Mouse (Mus musculus): ENCODE results near the gene Myzap. TPM values are rescaled to one million over a fixed set of nuclear protein-coding genes. Genes with fewer than 3 reads are reported as not detected.

Myzap gene
- total RNA-seq, 1 experiment from 2014 or later, result 0.27 TPM

DNA sequence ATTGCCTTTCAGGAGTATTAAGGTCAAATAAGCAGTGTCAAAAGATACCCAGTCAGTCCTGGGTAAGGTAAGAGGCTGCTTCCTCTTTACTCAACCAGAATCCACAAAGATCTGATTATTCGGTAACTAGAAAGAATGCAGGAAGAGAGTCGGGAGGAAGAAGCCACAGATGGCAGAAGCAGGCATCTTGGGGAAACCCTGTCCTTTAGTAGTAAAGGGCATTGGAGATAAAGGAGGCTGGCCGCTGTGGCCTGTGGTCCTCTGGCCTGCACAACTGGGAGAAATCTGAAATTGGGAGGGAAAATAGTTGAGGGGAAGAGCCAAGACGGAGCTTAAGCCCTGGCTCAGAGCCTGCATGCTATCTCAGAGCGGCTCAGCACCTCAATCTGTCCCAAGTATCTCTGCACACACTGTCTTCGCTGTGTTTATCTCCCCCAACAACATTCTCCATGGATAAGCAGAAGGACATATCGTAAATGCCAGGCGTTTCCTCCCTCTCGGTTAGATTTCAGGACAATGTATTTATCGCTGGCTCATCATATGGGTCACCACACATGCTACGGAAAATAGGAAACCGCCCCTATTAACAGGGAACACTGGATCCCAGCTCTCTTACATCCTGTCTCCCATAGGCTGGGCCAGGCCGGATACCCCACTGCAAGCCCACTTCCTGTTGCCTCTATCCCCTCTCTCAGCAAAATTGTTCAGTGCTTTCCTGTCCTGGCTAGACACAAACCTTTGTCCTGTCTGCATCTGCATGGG, 14.3 kb upstream of the Myzap start:
- peak; percentile 79 for ATAC-seq (replicated peaks; ENCODE audit: low read depth, poor library complexity, severe bottlenecking)

DNA sequence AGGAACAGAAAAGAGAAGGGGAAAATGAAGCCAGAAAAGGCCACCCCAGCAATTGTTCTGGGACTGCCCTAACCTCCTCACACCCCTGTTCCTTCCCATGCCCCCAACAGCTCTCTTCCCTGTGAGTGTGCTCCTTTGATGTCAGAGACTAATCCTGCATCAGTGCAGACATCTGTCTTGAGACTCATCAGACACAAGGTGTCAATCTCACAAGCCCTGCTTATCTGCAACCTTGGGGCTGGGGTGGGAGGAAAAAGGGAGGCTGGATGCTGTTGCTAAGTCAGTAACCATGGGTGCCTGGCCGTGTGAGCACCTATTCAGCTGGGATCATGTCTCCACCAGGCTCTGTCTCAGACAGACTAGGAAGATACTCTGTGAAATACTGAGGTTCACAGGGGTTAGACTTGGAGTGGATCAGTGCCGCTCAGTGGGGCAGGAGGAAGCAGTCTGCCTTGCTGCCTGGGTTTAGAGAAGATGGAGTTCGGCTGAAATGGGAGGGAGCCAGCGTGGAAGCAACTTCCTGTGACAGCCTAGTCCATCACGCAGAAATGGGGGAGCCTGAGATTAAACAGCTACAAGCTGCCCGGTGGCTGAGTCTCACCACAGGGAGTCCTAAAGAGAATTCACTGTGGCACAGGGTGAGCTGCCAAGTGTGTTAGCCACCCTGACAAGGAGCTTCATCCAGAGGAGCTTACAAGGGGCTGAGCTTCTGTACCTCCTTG, 12.9 kb upstream of the Myzap start:
- ATAC-seq (replicated peaks; ENCODE audit: low read depth, poor library complexity, severe bottlenecking), result no peak

DNA sequence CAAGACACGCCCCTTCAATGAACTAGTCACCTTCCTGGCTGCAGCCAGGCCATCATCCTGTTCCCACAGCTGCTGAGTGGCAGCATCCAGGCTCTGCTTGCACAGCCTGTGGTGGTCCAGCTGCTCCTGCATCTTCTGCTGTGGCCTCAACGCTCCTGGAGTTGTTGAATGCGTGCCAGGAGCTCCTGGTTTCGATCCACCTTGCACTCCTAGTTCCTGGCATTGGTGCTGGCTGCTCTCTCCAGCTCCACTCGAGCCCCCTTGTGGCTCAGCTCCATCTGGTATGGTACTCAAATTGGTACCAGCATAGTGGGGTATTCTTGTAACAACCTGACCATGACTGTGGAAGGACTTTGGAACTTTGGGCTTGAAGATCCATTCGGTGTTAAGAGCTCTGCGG, 7.7 kb upstream of the Myzap start:
- no peak for ATAC-seq (replicated peaks; ENCODE audit: low read depth, poor library complexity, severe bottlenecking)

DNA sequence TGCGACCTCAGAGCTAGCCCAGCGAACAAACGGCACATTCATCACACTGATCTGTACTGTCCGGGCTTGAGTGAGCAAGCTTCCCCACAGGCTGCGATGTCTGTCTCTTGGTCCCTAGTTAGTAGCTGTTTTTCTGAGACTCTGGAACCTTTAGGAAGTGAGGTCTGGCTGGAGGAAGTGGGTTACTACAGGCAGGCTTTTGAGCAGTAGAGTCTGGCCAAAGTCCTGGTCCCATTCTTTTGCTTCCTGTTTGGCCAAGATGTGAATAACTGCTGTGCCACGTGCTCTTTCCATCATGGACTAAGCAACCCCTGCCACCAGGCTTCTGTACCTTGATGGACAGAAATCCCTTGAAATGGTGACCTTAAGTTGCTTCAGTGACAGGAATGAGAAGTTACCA, 4.7 kb upstream of the Myzap start:
- ATAC-seq (replicated peaks; ENCODE audit: low read depth, poor library complexity, severe bottlenecking), result no peak

DNA sequence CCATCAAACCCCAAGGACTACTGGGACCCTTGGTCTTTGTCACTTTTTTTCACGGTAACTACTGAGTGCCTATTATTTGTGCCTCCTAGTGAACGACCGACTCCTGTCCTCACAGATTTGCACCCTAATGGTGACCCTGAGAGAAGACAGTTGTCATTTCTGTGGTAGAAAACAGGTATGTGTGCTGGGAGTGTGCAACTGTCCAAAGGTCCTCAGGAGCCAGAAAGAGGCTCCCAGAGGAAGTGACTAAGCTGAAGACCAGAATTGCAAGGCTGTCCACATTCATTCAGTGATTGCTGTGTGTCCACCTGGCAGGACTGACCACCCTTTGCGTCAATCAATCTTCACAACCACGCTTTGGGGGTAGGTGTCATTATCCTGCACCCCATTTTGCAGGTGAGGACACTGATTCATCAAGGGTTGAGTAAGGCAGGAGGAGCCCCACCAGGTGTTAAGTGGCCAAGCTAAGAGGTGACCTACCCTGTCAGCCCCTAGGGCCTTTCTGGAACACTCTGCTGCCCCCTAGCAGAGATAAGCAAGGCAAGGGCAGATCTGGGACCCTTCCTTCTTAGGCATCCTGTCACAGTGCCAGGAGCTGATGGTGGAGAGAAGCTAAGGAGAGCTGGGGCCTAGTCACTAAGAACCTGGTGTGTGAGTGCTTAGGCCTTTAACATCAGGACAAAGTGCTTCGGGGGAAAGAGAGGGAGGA, 571 bp upstream of the Myzap start:
- ATAC-seq (replicated peaks; ENCODE audit: low read depth, poor library complexity, severe bottlenecking), result 0 out of 2 replicates have a peak, but pooled peaks have one; percentile 4

DNA sequence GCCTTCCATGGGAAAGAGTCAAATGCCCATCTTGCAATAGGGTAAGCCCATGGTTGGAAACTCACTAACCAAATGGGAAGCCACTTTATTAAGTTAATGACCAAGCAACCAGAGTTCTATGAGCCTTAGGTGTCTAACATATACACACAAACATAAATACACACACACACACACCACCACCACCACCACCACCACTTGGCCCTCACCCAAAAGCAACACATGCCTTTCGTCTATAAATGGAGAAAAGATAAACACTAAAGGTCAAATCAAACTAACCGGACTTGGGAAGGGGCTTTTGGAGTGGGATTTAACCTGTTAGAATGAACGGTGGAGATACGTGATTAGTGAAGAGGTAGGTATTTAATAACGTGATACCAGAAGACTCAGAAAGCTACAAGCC, 1.1 kb downstream of the Myzap start:
- ATAC-seq (replicated peaks; ENCODE audit: low read depth, poor library complexity, severe bottlenecking), result no peak

DNA sequence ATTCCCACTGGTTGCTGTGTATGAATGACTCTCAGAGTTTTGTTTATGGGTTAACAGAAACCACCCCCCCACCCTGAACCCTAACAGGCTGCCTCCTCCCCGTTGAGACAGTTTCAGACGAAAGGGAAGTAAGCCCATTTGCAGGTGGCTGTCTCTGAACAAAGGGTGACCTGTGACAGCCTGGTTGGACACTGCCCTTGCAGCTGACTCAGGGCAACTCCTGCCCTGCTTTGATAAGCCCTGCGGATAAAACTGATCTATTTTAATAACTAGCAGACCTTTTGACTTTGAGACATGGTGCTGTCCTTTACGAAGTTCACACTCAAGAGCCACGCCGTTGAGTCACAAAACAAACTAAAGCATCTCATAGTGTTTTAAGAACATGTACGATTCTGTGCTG, 2.4 kb downstream of the Myzap start:
- no peak for ATAC-seq (replicated peaks; ENCODE audit: low read depth, poor library complexity, severe bottlenecking)

DNA sequence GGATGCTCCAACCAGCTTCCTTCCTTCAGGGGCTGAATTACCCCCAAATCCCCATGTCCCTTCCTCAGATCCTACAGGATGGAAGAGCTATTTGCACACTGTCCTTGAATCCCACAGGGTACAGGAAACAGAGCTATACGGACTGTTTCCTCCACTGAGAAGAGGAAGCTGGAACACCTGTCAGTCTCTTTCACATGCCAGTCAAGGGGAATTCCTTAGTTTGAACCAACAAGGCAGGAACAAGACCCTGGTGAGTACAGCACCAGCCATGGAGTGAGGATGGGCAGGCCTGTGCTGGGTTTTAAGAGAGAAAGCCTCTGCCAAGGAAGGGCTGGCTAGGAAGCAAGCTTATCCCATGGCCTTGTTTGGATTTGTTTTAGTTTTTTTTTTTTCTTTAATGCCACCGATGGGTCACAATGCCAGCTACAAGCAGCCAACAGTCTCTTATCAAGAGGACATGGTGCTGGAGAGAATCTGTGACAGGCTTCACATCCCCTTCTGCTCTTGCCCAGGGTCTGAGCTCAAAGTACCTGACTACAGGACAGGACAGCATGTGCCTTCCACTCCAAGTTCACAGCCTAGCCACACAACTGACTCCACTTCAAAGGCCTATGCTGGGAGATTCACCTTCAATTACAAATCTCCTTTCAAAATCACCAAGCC, 3.1 kb downstream of the Myzap start:
- no peak for ATAC-seq (replicated peaks; ENCODE audit: low read depth, poor library complexity, severe bottlenecking)

DNA sequence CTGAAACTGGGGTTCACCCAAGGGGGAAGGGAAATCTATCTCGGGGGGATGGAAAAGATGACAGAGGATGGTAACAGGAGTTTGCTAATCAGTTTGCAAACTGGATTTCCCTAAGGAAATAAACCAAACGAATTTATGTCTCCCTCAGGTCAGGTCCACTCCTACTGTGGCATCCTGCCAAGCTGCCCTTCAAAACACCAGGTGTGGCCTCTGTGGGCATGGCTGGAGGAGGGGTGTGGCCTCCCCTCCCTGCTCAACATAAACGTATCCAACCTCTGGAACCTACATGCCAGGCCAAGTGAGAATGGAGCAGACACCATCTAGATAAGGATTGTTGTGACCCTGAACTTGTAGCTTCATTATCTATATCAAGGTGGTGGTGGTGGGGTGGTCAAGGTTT, 5.8 kb downstream of the Myzap start:
- no peak for ATAC-seq (replicated peaks; ENCODE audit: low read depth, poor library complexity, severe bottlenecking)

DNA sequence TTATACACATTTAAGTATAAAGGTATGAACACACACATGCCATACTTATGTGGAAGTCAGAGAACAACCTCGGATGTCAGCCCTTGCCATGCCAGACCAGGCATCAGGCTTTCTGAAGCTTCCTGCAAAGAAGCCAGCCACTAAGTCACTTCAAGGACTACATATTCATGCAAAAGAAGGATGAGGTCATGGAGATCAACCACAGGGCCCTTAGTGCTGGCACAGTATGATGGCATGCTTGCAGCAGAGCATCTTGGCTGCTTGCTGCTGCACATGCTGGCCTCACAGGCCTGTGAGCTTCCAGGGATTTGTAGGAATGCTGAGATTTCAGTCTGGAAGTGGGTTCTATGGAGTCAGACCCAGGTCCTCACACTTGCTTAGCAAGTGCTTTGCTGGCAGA, 9.4 kb downstream of the Myzap start:
- ATAC-seq (replicated peaks; ENCODE audit: low read depth, poor library complexity, severe bottlenecking), result no peak

DNA sequence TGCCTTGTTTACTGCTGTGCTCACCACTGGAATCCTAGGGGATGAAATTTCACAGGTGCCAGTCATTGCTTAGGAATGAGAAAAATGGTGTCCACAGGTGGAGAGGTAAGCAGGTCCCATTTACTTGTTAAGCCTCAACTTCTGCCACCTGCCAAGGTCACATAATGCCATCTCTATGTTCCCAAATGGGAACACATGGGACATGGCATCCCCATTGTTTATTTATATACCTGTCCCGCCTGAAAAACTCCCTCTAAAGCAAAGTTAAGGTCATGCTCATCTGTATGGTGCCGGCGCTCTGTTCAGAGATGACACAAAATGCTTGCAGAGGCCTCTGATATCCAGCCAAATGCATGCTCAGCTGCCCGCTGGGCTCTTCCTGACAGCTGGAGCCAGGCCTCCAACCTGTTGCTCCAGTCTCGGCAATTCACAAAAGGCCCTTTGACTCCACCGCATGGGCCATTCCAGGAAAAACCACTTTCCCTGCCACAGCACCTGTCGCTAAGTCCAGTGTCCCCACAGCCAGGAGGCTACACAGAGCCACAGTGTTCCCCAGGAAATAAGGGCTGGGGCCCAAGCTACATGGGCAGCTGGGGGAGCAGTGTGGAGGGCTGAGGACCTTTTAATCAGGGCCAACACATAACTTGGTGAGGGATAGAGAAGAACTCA, 13.1 kb downstream of the Myzap start:
- ATAC-seq (replicated peaks; ENCODE audit: low read depth, poor library complexity, severe bottlenecking), result no peak

DNA sequence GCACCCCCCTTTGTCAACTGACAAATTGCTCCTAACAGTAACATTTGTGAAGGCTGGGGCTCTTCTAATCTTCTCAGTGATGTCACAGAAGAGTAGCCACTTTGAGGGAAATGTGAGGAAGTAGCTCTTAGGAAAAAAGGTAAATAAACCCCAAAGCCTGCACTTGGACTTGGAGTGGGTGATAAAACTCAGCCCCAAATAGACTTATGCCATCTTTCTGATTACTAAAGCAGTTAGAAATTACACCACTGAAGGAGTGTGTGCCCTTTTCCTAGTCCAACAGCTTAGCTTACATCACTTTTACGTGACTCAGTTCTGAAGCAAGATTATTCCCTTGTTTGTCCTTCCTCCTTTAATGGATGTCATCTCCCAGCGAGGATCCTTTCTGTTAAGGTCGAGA, 17.7 kb downstream of the Myzap start:
- no peak for ATAC-seq (replicated peaks; ENCODE audit: low read depth, poor library complexity, severe bottlenecking)

DNA sequence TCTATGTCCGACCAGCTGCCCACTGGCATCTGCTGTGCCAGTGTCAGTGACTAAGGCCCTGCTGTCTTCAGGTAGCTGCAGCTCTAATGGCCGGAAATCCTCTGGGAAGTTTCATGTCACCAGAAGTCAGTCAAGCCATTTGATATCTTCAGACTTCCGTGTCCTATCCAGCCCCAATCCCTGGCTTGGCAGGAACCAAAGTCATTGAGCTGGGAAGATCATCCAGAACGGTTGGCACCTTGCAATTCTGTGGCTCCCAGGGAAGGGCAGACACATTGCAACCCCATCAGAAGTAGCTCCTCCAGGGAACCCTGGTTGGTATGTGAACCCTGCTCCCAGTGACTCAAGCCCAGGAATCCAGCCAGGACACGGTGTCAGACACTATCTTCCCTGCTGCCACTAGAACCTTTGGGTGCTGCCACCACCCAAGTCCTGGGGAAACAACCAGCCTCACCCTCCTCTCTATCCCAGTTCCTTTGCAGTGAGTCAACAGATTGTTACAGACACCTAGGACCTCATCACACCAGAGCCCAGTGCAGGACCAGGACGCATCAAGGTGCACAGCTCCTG, 18.3 kb downstream of the Myzap start:
- no peak for ATAC-seq (replicated peaks; ENCODE audit: low read depth, poor library complexity, severe bottlenecking)

DNA sequence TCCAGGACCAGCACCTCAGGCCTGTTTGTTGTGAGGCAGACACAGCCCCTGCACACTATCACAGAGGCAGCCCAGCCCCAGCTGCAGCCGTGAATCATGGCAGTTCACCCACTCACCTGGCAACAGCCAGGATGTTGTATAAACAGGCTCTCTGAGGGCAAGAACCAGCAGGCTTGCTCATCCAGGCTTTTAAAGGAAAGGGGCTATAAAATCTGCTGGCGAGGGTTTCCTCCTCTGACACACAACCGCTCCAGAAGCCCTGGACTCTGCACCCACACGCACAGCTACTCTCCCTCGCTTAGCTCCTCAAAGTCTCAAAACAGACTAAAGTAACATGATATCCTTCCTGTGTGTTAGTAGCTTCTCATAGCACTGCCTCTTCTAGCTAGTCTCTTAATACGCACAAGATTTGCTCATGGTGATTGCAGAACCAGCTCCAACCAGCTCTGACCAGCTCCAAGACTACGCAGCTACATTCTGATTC, 21.0 kb downstream of the Myzap start:
- ATAC-seq (replicated peaks; ENCODE audit: low read depth, poor library complexity, severe bottlenecking), result no peak

DNA sequence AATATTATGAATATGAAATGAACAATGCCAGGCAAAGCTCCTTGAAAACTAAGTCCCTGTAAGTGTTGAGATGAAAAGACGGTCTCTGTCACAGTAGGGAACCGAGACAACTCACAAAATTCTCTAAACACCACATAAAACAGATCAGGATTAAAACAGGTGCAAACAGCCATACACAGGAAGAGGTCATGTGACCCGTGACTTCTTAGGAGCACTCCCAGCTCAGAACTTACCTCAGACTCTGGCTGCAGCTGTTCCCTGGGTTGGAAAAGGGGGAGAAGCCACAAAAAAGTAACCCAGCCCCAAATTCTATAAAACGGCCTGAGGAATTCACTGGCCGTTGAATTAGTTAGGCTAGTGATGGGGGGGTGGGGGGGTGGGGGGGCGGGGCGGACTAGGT, 22.0 kb downstream of the Myzap start:
- ATAC-seq (replicated peaks; ENCODE audit: low read depth, poor library complexity, severe bottlenecking), result no peak

DNA sequence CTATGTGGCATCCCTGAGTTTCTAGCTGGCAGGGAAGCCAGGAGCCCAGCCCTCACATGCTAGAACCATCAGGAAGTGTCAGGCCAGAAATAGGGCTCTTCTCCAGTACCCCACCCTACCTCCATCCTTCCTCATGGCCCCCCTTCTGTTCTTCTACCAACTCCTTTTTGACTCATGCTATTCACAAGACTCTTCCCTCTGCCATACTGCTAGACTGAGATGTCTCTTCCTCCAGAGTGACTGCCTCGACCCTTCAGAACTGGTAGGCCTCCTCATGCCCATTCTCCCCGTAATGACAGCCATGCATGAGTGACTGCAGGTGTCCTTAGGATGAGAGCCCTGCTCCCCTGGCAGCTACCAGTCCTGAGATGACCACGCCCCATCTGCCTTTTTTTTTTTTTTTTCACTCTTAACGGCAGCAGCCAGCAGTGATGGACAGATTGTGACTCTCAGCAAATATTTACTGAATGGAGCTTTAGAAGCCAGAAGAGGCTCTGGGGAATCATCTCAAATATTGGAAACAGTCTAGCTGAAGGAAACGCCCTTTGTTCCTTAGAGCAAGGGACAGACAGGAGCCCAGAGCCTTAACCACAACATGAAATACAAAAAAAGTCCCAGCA, 23.7 kb downstream of the Myzap start:
- ATAC-seq (replicated peaks; ENCODE audit: low read depth, poor library complexity, severe bottlenecking), result no peak

DNA sequence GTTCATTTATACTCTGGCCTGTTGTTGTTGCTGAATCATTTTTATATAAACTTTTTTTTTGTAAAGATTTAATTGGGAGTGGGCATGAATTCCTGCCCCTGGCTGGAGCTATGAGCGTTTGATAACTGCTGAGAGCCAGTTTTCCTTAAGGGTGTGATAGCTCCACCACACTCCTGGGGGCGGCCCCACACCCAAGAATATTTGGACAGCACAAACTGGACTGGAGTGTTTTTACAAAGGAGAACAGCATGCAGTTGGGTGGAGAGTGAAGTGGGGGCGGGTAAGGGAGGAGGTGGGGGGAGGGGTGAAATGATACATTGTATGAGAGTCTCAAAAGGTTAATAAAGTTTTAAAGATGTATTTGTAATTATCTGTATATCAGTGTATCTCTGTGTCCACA, 24.8 kb downstream of the Myzap start:
- no peak for ATAC-seq (replicated peaks; ENCODE audit: low read depth, poor library complexity, severe bottlenecking)

DNA sequence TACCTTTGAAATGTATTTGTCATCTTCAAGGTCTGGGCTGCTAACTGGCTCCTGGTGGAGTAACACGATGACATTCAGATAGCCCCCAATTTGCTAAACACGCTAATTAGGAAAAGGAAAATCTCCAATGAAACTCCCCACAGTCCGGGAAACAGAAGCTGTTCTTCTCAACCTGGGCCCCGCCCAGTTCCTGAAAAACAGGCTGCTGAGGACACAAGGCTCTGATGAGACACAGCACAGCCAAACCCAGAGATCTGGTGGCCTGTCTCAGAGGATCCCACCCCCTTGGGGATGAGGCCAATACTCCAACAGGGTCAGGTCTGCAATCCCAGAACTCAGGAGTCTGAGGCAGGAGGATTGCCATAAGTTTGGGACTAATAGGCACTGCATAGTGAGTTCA, 25.4 kb downstream of the Myzap start:
- 0 out of 2 replicates have a peak, but pooled peaks have one; percentile 18 for ATAC-seq (replicated peaks; ENCODE audit: low read depth, poor library complexity, severe bottlenecking)

DNA sequence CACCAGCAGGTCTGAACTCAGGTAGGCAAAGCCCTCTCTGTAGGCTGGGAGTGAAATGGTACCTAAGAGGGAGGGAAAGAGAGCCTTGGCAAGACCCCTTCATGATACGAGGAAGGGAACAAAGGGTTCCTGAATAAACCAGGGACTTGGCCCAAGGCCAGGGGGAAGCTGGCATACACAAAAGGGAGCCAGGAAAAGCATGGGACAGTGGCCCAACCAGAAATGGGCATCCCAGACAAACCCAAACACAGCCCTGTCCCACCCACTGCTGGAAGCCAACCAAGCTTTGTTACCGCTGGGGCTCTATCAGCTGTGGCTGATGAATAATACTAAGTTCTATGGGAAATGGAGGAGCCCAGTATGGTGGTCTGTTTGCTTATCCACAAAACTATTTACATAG, 34.4 kb downstream of the Myzap start:
- ATAC-seq (replicated peaks; ENCODE audit: low read depth, poor library complexity, severe bottlenecking), result no peak

All from common myeloid progenitor, adult 5-6 weeks (primary cell).